Mouse (Mus musculus) kidney, embryonic 14.5 days (tissue): ENCODE measurements around the gene Mgat5b. TPM values are rescaled to one million over a fixed set of nuclear protein-coding genes. Genes with fewer than 3 reads are reported as not detected.
A peak's percentile ranks its signal among the peaks of the same experiment; 100 is the strongest.

Experiments used
- ATAC-seq: fragments of 200-750 bp; cut with Nextera tagmentation; 2 replicates; pipeline ENCODE4 v1.8.0; 2017; ENCODE audit warnings: moderate number of reproducible peaks, mild to moderate bottlenecking, moderate TSS enrichment, moderate library complexity; ENCODE audit not compliant: low FRiP score, low TSS enrichment
- H3K27ac ChIP-seq: fragments of 300-500 bp; sonication (generic); 2 replicates; pipeline ENCODE4 v1.5.1; 2014; ENCODE audit warnings: low read depth, mild to moderate bottlenecking, low read length, moderate library complexity, mixed read lengths
- H3K27me3 ChIP-seq: fragments of 300-500 bp; sonication (generic); 2 replicates; pipeline ENCODE4 v1.6.1; 2014; ENCODE audit warnings: mild to moderate bottlenecking, low read length; ENCODE audit not compliant: control insufficient read depth, insufficient read depth
- H3K36me3 ChIP-seq: fragments of 300-500 bp; sonication (generic); 2 replicates; pipeline ENCODE4 v1.6.1; 2014; ENCODE audit warnings: low read length, mixed read lengths; ENCODE audit not compliant: control insufficient read depth, insufficient read depth
- H3K4me1 ChIP-seq: fragments of 300-500 bp; sonication (generic); 2 replicates; pipeline ENCODE4 v1.6.1; 2014; ENCODE audit warnings: low read length, mixed read lengths; ENCODE audit not compliant: control insufficient read depth, insufficient read depth
- H3K4me2 ChIP-seq: fragments of 300-500 bp; sonication (generic); replicated peaks from 2 replicates; pipeline ENCODE4 v1.6.1; 2014; ENCODE audit warnings: low read depth, mild to moderate bottlenecking, low read length
- H3K4me3 ChIP-seq: fragments of 300-500 bp; sonication (generic); 2 replicates; pipeline ENCODE4 v1.5.1; 2014; ENCODE audit warnings: mild to moderate bottlenecking, low read length
- H3K9ac ChIP-seq: fragments of 300-500 bp; sonication (generic); 2 replicates; pipeline ENCODE4 v1.6.1; 2014; ENCODE audit warnings: low read depth, mild to moderate bottlenecking, low read length, moderate library complexity
- H3K9me3 ChIP-seq: fragments of 300-500 bp; sonication (generic); 2 replicates; pipeline ENCODE4 v1.6.1; 2016; ENCODE audit warnings: low read length; ENCODE audit not compliant: control insufficient read depth
- WGBS: fragments of 180-500 bp; shearing (Covaris S2); extraction: QIAGEN DNeasy Blood & Tissue Kit; methylation state at CpG from one replicate; pipeline ENCODE4 v1.1.7; 2014; 5-methylcytosine and 5-hydroxymethylcytosine counted together
- polyA plus RNA-seq: library from polyadenylated mRNA; unstranded; fragments of >200 nt; fragmentation: Nextera tagmentation; extraction: Ambion mirVana; gene quantifications from 2 replicates; pipeline ENCODE4 v1.2.1, GENCODE M21; 2014

The Mgat5b gene
- polyA plus RNA-seq, result 0.21 and 0.23 TPM in 2 replicates

- Histone ChIP-seq H3K9ac (peak within 1 kb of the TSS; percentile 57), H3K36me3 (no peaks in the 10 kb centered on the region), H3K27me3 (peaks cover 52% of the 10 kb centered on the region), H3K4me3 (peak within 1 kb of the TSS; percentile 39), H3K4me2 (peak within 1 kb of the TSS; percentile 91), H3K9me3 (no peaks in the 10 kb centered on the region), H3K4me1 (peaks cover 9% of the 10 kb centered on the region; the same call in 1 of the 2 replicates), H3K27ac (no peak within 1 kb of the TSS)
- WGBS, result under 1% methylated on average over 71 of the region's 90 CpGs
- ATAC-seq, result peak; percentile 91
These were observed at the start of gene Mgat5b for GRCm38 (mm10) chr11:116918323-116919185. TSS of gene Mgat5b (plus strand) at chr11:116918863.

- H3K4me3 ChIP-seq, result no peak overlapping the region
- no peak overlapping the region for H3K27ac ChIP-seq
- H3K36me3 ChIP-seq, result peaks cover 43% of the 10 kb centered on the region
- no peak for ATAC-seq
- WGBS, result 85% methylated on average over 8 of the region's 8 CpGs
- H3K27me3 ChIP-seq, result no peaks in the 10 kb centered on the region
- no peaks in the 10 kb centered on the region for H3K9me3 ChIP-seq
- H3K9ac ChIP-seq, result no peak overlapping the region
- H3K4me2 ChIP-seq, result no peak overlapping the region
- H3K4me1 ChIP-seq, result no peaks in the 10 kb centered on the region
These were observed 49.4 kb upstream of the Mgat5b start for GRCm38 (mm10) chr11:116869223-116869622.

DNA sequence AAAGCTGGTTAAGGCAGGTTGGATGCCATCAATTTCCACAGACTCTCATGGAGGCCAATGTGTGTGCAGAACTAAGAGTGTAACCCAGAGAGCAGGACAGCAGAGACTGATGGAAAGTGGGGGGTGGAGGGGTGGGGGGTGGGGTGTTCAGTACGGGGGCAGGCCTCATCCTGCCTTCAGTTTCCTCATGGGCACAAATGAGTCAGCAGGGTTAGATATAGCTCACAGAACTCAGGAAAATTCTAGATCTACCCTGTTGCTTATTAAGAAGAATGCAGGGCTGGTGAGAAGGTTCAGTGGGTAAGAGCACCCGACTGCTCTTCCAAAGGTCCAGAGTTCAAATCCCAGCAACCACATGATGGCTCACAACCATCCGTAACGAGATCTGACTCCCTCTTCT is 49.0 kb upstream of the Mgat5b start:
- Histone ChIP-seq H3K27me3 (no peaks in the 10 kb centered on the region), H3K9me3 (no peaks in the 10 kb centered on the region), H3K9ac (no peak overlapping the region), H3K4me3 (no peak overlapping the region), H3K27ac (no peak overlapping the region), H3K4me2 (no peak overlapping the region), H3K4me1 (no peaks in the 10 kb centered on the region), H3K36me3 (peaks cover 43% of the 10 kb centered on the region)
- no peak for ATAC-seq
- WGBS, result 72% methylated on average over 4 of the region's 4 CpGs

DNA sequence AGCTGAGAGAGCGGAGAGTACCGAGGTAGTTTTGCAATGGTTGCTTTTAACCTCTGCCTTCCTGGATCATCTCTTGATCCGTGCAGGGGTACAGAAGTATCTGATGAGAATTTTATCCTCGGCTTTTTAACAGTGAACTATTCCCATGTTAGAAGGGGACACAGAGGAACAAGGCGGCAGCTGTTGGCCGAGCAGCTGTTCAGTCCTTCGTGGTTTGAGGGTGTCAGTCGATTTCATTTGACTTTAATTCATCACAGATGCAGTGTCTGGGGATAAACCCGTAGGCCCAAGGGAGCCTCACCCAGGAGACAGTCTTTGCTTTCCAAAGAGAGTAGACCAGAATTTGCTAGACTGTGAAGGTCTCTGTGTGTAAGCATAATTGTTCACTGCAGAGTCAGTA is 47.1 kb upstream of the Mgat5b start:
- no peaks in the 10 kb centered on the region for H3K4me1 ChIP-seq
- 94% methylated on average over 9 of the region's 9 CpGs for WGBS
- no peak overlapping the region for H3K4me2 ChIP-seq
- H3K27ac ChIP-seq, result no peak overlapping the region
- H3K9me3 ChIP-seq, result no peaks in the 10 kb centered on the region
- H3K9ac ChIP-seq, result no peak overlapping the region
- peaks cover 31% of the 10 kb centered on the region for H3K36me3 ChIP-seq
- no peak for ATAC-seq
- H3K27me3 ChIP-seq, result no peaks in the 10 kb centered on the region
- no peak overlapping the region for H3K4me3 ChIP-seq

- no peak overlapping the region for H3K4me2 ChIP-seq
- H3K36me3 ChIP-seq, result peaks cover 31% of the 10 kb centered on the region
- ATAC-seq, result no peak
These were observed 44.7 kb upstream of the Mgat5b start for GRCm38 (mm10) chr11:116873987-116874386.

GRCm38 (mm10) chr11:116878454-116878853 is 40.2 kb upstream of the Mgat5b start:
- Histone ChIP-seq H3K27me3 (no peaks in the 10 kb centered on the region), H3K27ac (no peak overlapping the region), H3K36me3 (peaks cover 10% of the 10 kb centered on the region), H3K4me2 (no peak overlapping the region), H3K4me3 (no peak overlapping the region), H3K9ac (no peak overlapping the region), H3K4me1 (no peaks in the 10 kb centered on the region), H3K9me3 (no peaks in the 10 kb centered on the region)
- no peak for ATAC-seq
- 80% methylated on average over 8 of the region's 8 CpGs for WGBS

More at GRCm38 (mm10) chr11:116873987-116874386, 44.7 kb upstream of the Mgat5b start:
- no peak overlapping the region for H3K9ac ChIP-seq
- H3K9me3 ChIP-seq, result no peaks in the 10 kb centered on the region
- 90% methylated on average over 20 of the region's 20 CpGs for WGBS
- H3K4me1 ChIP-seq, result no peaks in the 10 kb centered on the region
- no peaks in the 10 kb centered on the region for H3K27me3 ChIP-seq
- H3K27ac ChIP-seq, result no peak overlapping the region
- H3K4me3 ChIP-seq, result no peak overlapping the region

DNA sequence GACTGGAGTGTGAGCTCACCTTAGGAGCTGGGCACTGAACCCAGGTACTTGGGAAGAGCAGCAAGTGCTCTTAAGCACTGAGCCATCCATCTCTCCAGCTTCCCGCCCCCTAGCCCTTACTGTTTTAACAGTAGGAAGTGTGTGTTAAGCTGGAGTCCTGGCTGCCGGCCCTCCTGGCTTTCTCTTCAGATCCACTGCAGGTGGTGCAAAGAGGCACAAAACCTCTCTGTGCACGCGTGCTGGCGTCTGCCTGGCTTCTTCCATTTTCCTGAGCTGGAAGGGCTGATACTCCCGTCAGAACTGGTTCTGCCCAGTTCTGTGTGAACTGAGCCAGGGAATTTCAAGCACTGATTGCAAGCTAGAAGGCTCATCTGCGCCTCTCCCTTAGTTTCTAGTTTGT is 37.8 kb upstream of the Mgat5b start:
- Histone ChIP-seq H3K9ac (no peak overlapping the region), H3K4me3 (no peak overlapping the region), H3K4me2 (no peak overlapping the region), H3K9me3 (no peaks in the 10 kb centered on the region), H3K36me3 (no peaks in the 10 kb centered on the region), H3K27me3 (no peaks in the 10 kb centered on the region), H3K27ac (no peak overlapping the region), H3K4me1 (peaks cover 4% of the 10 kb centered on the region; the same call in 1 of the 2 replicates)
- 75% methylated on average over 7 of the region's 7 CpGs for WGBS
- no peak for ATAC-seq

- Histone ChIP-seq H3K4me2 (no peak overlapping the region), H3K27me3 (no peaks in the 10 kb centered on the region), H3K9ac (no peak overlapping the region), H3K27ac (no peak overlapping the region), H3K9me3 (no peaks in the 10 kb centered on the region), H3K4me3 (no peak overlapping the region), H3K4me1 (peaks cover 4% of the 10 kb centered on the region; the same call in 1 of the 2 replicates), H3K36me3 (no peaks in the 10 kb centered on the region)
- WGBS, result 74% methylated on average over 5 of the region's 5 CpGs
- no peak for ATAC-seq
These were observed 37.2 kb upstream of the Mgat5b start for GRCm38 (mm10) chr11:116881440-116881839.

- H3K27me3 ChIP-seq, result 0 out of 2 replicates have a peak, but pooled peaks cover 6% of the 10 kb centered on the region
- no peaks in the 10 kb centered on the region for H3K9me3 ChIP-seq
- H3K9ac ChIP-seq, result no peak overlapping the region
- no peak overlapping the region for H3K4me3 ChIP-seq
- no peak overlapping the region for H3K27ac ChIP-seq
- no peak for ATAC-seq
- no peak overlapping the region for H3K4me2 ChIP-seq
- WGBS, result 82% methylated on average over 10 of the region's 10 CpGs
- H3K36me3 ChIP-seq, result no peaks in the 10 kb centered on the region
- H3K4me1 ChIP-seq, result peaks cover 4% of the 10 kb centered on the region; the same call in 1 of the 2 replicates
These were observed 36.2 kb upstream of the Mgat5b start for GRCm38 (mm10) chr11:116882446-116882845.
